Mouse (Mus musculus): ENCODE results near the gene Taf11. TPM values are rescaled to one million over a fixed set of nuclear protein-coding genes. Genes with fewer than 3 reads are reported as not detected.

Taf11 gene
- polyA plus RNA-seq, 1 experiment from 2014 or later, result 57.8 TPM

DNA sequence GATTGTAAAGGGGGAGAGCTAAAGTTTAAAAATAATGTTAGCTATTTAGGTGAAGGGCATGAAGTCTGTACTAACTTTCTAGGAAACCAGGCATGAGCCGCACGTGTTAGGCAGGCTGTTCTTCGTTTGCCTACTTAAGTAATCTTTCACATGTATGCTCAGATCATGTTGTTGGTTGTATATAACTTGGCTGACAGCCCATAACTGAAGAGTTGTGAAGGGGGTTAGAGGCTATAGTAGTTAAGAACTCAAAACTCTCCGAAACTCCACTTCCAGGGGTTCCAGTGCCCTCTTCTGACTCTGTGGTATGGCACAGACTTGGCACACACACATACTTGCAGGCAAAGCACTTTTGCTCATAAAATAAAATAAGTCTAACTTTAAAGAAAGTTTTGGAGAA is 42.9 kb downstream of the Taf11 start:
- Histone ChIP-seq H3K4me1 (ENCODE audit: control insufficient read depth, insufficient read depth, low read length) (no peaks in the 10 kb centered on the region), H3K36me3 (ENCODE audit: control insufficient read depth, insufficient read depth, low read length) (no peaks in the 10 kb centered on the region), H3K9ac (ENCODE audit: low read depth, low read length) (no peak overlapping the region), H3K4me3 (ENCODE audit: low read depth, low read length) (no peak overlapping the region), H3K9me3 (replicated peaks; ENCODE audit: control insufficient read depth, low read length, poor library complexity, severe bottlenecking) (no peaks in the 10 kb centered on the region), H3K27ac (ENCODE audit: low read length) (no peak overlapping the region), H3K4me2 (ENCODE audit: low read length) (no peak overlapping the region), H3K27me3 (ENCODE audit: control insufficient read depth, insufficient read depth, low read depth, low read length) (no peaks in the 10 kb centered on the region)
- ATAC-seq, result no peak
- WGBS, result 95% methylated on average over 4 of the region's 4 CpGs

DNA sequence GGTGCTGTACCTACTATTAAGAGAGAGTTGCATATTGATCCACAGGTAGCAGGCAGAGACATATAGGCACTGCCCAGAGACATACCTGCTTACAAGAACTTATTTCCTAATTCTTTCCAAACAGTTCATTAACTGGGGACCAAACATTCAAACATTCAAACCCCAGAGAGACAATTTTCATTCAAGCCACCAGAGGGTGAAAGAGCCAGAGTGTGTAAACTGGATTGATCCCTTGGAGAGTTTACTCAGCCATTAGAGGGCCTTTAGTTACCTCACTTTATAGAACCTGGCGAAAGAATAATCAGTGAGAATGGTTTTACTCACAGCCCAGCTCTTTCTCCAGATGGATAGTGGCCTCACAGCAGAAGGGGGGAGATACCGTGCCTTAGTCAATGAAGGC is 44.2 kb downstream of the Taf11 start:
- Histone ChIP-seq H3K4me2 (ENCODE audit: low read length) (no peak overlapping the region), H3K9ac (ENCODE audit: low read depth, low read length) (no peak overlapping the region), H3K4me3 (ENCODE audit: low read depth, low read length) (no peak overlapping the region), H3K27me3 (ENCODE audit: control insufficient read depth, insufficient read depth, low read depth, low read length) (no peaks in the 10 kb centered on the region), H3K27ac (ENCODE audit: low read length) (no peak overlapping the region), H3K9me3 (replicated peaks; ENCODE audit: control insufficient read depth, low read length, poor library complexity, severe bottlenecking) (no peaks in the 10 kb centered on the region), H3K36me3 (ENCODE audit: control insufficient read depth, insufficient read depth, low read length) (no peaks in the 10 kb centered on the region), H3K4me1 (ENCODE audit: control insufficient read depth, insufficient read depth, low read length) (no peaks in the 10 kb centered on the region)
- no peak for ATAC-seq
- WGBS, result 82% methylated on average over 2 of the region's 2 CpGs

DNA sequence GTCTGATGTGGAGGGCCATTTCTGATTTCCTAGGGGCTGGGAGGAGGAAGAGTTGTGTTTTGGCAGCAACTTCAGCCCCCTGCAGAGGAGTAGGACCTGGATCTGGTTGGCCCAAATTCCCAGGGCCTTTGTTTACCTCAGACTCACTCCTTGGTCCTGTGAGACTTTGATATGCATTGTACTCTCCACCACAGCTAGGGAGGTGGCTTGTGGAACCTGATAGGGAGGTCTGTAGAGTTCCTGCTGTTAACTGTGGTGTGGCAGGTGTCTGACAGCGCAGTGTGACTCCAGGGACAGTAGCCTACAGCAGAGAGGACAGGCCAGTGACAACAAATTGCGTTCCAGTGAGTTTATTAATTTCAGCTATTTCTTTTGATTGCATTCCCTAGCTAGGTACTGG is 50.5 kb downstream of the Taf11 start:
- no peak for ATAC-seq
- no peak overlapping the region for H3K27ac ChIP-seq (ENCODE audit: low read length)
- H3K4me2 ChIP-seq (ENCODE audit: low read length), result no peak overlapping the region
- no peaks in the 10 kb centered on the region for H3K9me3 ChIP-seq (replicated peaks; ENCODE audit: control insufficient read depth, low read length, poor library complexity, severe bottlenecking)
- no peak overlapping the region for H3K4me3 ChIP-seq (ENCODE audit: low read depth, low read length)
- no peaks in the 10 kb centered on the region for H3K36me3 ChIP-seq (ENCODE audit: control insufficient read depth, insufficient read depth, low read length)
- H3K4me1 ChIP-seq (ENCODE audit: control insufficient read depth, insufficient read depth, low read length), result peaks cover 26% of the 10 kb centered on the region
- H3K27me3 ChIP-seq (ENCODE audit: control insufficient read depth, insufficient read depth, low read depth, low read length), result no peaks in the 10 kb centered on the region
- 57% methylated on average over 2 of the region's 2 CpGs for WGBS
- 0 out of 2 replicates have a peak overlapping the region, but pooled peaks have one; percentile 7 for H3K9ac ChIP-seq (ENCODE audit: low read depth, low read length)

DNA sequence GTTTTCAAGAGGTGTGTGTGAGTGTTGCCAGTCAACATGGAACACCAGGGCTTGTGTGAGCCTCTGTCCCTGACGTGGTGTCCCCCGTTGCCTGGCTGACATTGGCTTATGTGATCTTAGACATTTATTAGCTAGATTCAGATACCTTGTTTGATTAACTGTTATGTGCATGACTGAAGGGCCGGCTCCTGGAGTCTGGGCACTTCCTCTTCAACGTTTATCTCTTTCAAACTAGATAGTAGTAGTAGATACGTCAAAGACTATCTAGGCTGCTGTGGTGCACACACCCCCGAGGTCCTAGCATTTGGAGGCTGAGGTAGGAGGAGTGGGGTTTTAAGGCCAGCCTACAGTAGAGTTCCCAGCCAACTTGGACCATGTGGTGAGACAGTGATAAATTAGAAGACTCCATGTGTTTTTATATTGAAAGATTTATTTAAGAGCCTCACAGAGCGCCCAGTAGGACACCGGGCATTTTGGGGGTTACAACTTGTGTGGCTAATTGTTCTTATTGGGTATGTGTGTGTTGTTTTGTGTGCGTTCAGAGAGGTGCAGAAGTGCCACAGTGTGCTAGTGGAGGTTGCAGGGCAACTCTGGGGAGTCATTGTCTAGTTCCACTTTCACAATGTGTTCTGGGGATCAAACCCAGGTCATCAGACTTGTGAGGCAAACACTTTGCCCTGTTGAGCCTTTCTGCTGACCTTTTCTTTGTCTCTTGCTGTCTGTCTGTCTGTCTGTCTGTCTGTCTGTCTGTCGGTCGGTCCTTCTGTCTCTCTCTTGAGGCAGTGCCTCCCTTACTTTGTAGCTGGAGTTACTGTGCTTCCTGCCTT is 51.8 kb downstream of the Taf11 start:
- peaks cover 26% of the 10 kb centered on the region for H3K4me1 ChIP-seq (ENCODE audit: control insufficient read depth, insufficient read depth, low read length)
- H3K27me3 ChIP-seq (ENCODE audit: control insufficient read depth, insufficient read depth, low read depth, low read length), result no peaks in the 10 kb centered on the region
- peak overlapping the region; percentile 96 for H3K9ac ChIP-seq (ENCODE audit: low read depth, low read length)
- H3K4me2 ChIP-seq (ENCODE audit: low read length), result peak overlapping the region; percentile 85
- 0 out of 2 replicates have a peak overlapping the region, but pooled peaks have one; percentile 89 for H3K27ac ChIP-seq (ENCODE audit: low read length)
- peak overlapping the region; percentile 89 for H3K4me3 ChIP-seq (ENCODE audit: low read depth, low read length)
- H3K36me3 ChIP-seq (ENCODE audit: control insufficient read depth, insufficient read depth, low read length), result no peaks in the 10 kb centered on the region
- ATAC-seq, result no peak
- WGBS, result 60% methylated on average over 11 of the region's 11 CpGs
- no peaks in the 10 kb centered on the region for H3K9me3 ChIP-seq (replicated peaks; ENCODE audit: control insufficient read depth, low read length, poor library complexity, severe bottlenecking)

DNA sequence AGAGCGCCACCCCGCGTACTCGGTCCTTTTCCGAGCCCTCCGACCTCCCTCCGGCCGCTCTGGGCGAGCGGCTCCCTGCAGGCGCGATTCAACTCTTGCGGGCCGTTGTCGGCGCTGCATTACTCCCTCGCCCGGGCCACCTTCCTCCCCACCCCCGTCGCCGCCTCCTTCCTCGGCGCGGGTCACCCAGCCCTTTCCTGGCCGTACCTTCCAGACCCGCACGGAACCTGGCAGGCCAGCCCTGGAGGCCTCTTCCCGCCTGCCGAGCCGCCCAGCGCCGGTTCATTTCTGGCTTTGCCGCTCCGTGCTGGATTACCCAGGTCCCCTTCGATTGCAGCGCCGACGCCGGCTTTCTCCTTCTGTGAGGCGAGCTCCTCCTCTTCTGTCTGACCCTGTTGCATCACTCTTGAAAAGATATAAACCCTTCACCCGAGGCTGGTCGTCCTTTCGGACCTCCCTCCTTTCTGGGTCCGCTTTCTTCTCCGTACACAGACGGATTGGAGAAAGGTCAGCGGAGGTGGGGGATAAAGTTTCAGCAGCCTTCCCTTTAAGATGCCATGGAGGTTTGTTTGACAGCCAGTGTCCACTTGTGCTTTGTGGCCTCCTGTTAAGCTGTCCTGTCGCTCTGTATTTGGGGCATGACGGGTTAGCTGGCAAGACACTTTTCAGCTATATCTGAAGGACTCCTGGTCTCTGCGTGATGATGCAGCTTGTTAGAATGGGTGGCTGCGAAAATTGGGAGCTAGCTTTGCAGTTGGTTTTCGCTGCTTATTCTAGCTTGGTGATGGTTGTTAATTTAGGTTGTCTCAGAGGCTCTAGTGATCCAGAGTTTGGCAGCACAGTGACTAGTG is 52.6 kb downstream of the Taf11 start:
- Histone ChIP-seq H3K9ac (ENCODE audit: low read depth, low read length) (peak overlapping the region; percentile 96), H3K36me3 (ENCODE audit: control insufficient read depth, insufficient read depth, low read length) (peaks cover 4% of the 10 kb centered on the region), H3K27me3 (ENCODE audit: control insufficient read depth, insufficient read depth, low read depth, low read length) (no peaks in the 10 kb centered on the region), H3K27ac (ENCODE audit: low read length) (peak overlapping the region; percentile 89), H3K4me2 (ENCODE audit: low read length) (peak overlapping the region; percentile 85), H3K4me3 (ENCODE audit: low read depth, low read length) (peak overlapping the region; percentile 89), H3K4me1 (ENCODE audit: control insufficient read depth, insufficient read depth, low read length) (peaks cover 26% of the 10 kb centered on the region), H3K9me3 (replicated peaks; ENCODE audit: control insufficient read depth, low read length, poor library complexity, severe bottlenecking) (no peaks in the 10 kb centered on the region)
- peak; percentile 78 for ATAC-seq
- 1% methylated on average over 50 of the region's 52 CpGs for WGBS

DNA sequence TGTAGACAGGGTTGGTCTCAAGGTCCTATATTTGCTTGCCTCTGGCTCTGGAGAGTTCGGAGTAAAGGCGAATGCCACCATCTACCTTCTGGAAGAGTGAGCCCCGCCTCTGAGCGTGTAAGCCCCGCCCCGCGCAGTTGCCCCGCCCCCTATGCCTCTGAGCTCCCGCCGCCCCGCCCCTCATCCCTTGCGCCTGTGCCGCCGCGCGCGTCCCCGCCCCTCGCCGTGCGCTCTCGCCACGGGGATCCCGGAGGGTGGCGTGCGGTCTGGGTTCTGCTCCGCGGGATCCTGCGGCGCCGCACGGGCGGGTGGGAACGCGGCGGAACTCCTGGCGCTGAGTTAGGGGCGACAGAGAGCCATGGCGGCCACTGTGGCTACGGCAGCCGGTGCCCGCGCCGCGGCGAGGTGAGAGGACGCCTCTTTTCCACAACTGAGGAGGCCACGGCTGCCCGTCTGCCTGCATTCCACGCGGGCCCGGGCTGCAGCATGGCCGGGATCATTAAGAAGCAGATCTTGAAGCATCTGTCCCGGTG is 53.3 kb downstream of the Taf11 start, which contains the start of gene Uhrf1bp1:
TSS of gene Uhrf1bp1 (plus strand) at position 177 of the 533 bp plus-strand sequence.
- H3K27me3 ChIP-seq (ENCODE audit: control insufficient read depth, insufficient read depth, low read depth, low read length), result no peaks in the 10 kb centered on the region
- peak within 1 kb of the TSS; percentile 85 for H3K4me2 ChIP-seq (ENCODE audit: low read length)
- peak; percentile 87 for ATAC-seq
- peak within 1 kb of the TSS; percentile 96 for H3K9ac ChIP-seq (ENCODE audit: low read depth, low read length)
- peak within 1 kb of the TSS; percentile 89 for H3K27ac ChIP-seq (ENCODE audit: low read length)
- H3K9me3 ChIP-seq (replicated peaks; ENCODE audit: control insufficient read depth, low read length, poor library complexity, severe bottlenecking), result no peaks in the 10 kb centered on the region
- H3K36me3 ChIP-seq (ENCODE audit: control insufficient read depth, insufficient read depth, low read length), result peaks cover 4% of the 10 kb centered on the region
- H3K4me1 ChIP-seq (ENCODE audit: control insufficient read depth, insufficient read depth, low read length), result peaks cover 26% of the 10 kb centered on the region
- WGBS, result 1% methylated on average over 37 of the region's 54 CpGs
- H3K4me3 ChIP-seq (ENCODE audit: low read depth, low read length), result peak within 1 kb of the TSS; percentile 89

Other genes starting within 250 kb of the Taf11 start
- gene Spdef, start 180.9 kb downstream of the Taf11 start, polyA plus RNA-seq (2015; fragmentation: Nextera tagmentation; extraction: Ambion mirVana), result 1.5 and 2.6 TPM in 2 replicates
- 8.5 and 9.4 TPM in 2 replicates for gene D17Wsu92e, start 89.2 kb downstream of the Taf11 start, polyA plus RNA-seq (2015; fragmentation: Nextera tagmentation; extraction: Ambion mirVana)
- 193 and 197 TPM in 2 replicates for gene Snrpc, start 71.7 kb downstream of the Taf11 start, polyA plus RNA-seq (2015; fragmentation: Nextera tagmentation; extraction: Ambion mirVana)
- 6.0 and 6.5 TPM in 2 replicates for gene Uhrf1bp1, start 53.4 kb downstream of the Taf11 start, polyA plus RNA-seq (2015; fragmentation: Nextera tagmentation; extraction: Ambion mirVana)
- 56.2 and 66.9 TPM in 2 replicates for gene Anks1, start 538 bp downstream of the Taf11 start, polyA plus RNA-seq (2015; fragmentation: Nextera tagmentation; extraction: Ambion mirVana)
- gene Tcp11, start 170.8 kb upstream of the Taf11 start, polyA plus RNA-seq (2015; fragmentation: Nextera tagmentation; extraction: Ambion mirVana), result 2.0 TPM in 2 replicates
- gene Scube3, start 232.3 kb upstream of the Taf11 start, polyA plus RNA-seq (2015; fragmentation: Nextera tagmentation; extraction: Ambion mirVana), result 5.4 and 5.8 TPM in 2 replicates